Mouse (Mus musculus) bone marrow, adult 2 months (tissue): ENCODE data around the gene Ramp3.

Experiments
- CTCF ChIP-seq: fragments of 200-500 bp; IDR thresholded peaks from 2 replicates; pipeline ENCODE4 v1.5.1; 2011; ENCODE audit warnings: low read length, control low read depth; ENCODE audit not compliant: control insufficient read depth, insufficient read depth
- POLR2A ChIP-seq: fragments of 200-500 bp; IDR thresholded peaks from 2 replicates; pipeline ENCODE4 v1.6.1; 2011; ENCODE audit warnings: low read depth, mild to moderate bottlenecking, control low read depth, low read length, borderline replicate concordance; ENCODE audit not compliant: control insufficient read depth

DNA sequence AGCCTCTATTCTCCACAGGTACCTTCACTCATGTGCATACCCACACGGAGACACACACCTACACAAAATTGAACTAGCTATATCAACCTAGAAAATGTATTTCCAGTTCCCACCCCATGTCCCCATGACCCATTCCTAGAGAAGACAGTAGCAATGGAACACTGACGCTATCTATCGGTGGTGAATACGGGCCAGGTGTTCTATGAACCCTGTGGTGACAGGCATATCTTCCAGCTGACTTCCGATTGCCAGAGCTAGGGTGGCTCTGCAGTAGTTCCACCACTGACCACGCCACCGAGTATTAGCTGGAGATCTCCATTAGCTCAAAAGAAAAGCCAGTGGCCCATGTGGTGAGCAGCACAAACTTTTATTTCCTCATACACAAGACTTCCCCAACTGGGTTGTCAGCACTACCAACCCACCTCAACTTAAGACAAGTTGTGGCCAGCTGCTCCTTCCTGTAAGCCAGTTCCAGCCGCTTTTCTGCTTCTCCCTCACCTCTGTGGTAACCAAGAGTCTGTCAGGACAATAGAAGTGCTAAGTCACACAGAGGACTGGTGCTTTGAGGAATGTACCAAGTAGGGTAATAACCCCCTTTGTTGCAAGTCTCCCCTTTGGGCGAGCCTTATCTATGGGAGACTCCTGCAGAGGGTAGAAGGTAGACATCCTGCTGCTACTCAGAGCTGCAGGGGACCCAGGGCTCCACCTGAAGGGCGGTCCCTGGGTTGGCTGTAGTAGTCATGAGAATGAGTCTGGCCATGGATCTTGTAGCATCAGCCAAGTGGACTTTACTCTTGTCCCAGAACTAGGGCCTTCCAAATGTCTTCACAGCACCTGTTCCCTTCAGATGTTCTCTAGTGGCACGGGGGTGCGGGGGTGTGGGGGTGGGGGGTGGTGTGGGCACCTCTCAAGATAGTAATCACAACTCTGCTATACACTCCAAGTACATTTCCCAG is 42.8 kb upstream of the Ramp3 start:
- TF ChIP-seq CTCF (no peak), POLR2A (no peak)
